Mouse (Mus musculus) adrenal gland (tissue): ENCODE data around the gene Fam162b.

ENCODE experiments used
- intact Hi-C: fragments of 180-260 bp; cut with DNase I; formaldehyde crosslinking; loops from one replicate; pipeline ENCODE4 v1.15.1; 2025
- long read RNA-seq, 2 experiments: library from polyadenylated mRNA; unstranded; transcript quantifications; one replicate each; pipeline ENCODE4 v2.0.0; 2020; ENCODE audit warnings: borderline replicate concordance in 1 of 2; ENCODE audit not compliant: insufficient replicate concordance in 1 of 2

The Fam162b gene
- long read RNA-seq, experiment 1, result 0 reads
- long read RNA-seq, experiment 2, result 0 reads

- intact Hi-C loops, result no loop called here
Measured at GRCm38 (mm10) chr10:51590139-51590574, at the start of gene Fam162b. Gene Fam162b (minus strand): TSS chr10:51590517.

- intact Hi-C loops, result no loop called here
Measured at GRCm38 (mm10) chr10:51631411-51632136, 41.3 kb upstream of the Fam162b start, which contains the start of gene Gprc6a. Gene Gprc6a (minus strand): TSS chr10:51631461.

- intact Hi-C loops, result no loop called here
Measured at GRCm38 (mm10) chr10:51621193-51621592, 30.9 kb upstream of the Fam162b start.

GRCm38 (mm10) chr10:51620126-51620525 is 29.8 kb upstream of the Fam162b start:
- intact Hi-C loops, result no loop called here

- intact Hi-C loops, result no loop called here
Measured at GRCm38 (mm10) chr10:51618538-51618937, 28.2 kb upstream of the Fam162b start.

GRCm38 (mm10) chr10:51614826-51615590 is 24.7 kb upstream of the Fam162b start:
- intact Hi-C loops, result no loop called here

GRCm38 (mm10) chr10:51613421-51613820 is 23.1 kb upstream of the Fam162b start:
- intact Hi-C loops, result no loop called here

- intact Hi-C loops, result no loop called here
Measured at GRCm38 (mm10) chr10:51611969-51612682, 21.8 kb upstream of the Fam162b start.

GRCm38 (mm10) chr10:51609741-51610425 is 19.6 kb upstream of the Fam162b start:
- intact Hi-C loops, result no loop called here

GRCm38 (mm10) chr10:51596928-51597635 is 6.8 kb upstream of the Fam162b start:
- intact Hi-C loops, result no loop called here

GRCm38 (mm10) chr10:51595001-51595931 is 4.9 kb upstream of the Fam162b start:
- intact Hi-C loops, result no loop called here

- intact Hi-C loops, result loop anchor here (1.0 kb wide), 1 partner anchor 65 kb away; no protein-coding TSS in a partner anchor
Measured at GRCm38 (mm10) chr10:51591574-51591973, 1.3 kb upstream of the Fam162b start.

- intact Hi-C loops, result no loop called here
Measured at GRCm38 (mm10) chr10:51584919-51585318, 5.4 kb downstream of the Fam162b start.

- intact Hi-C loops, result no loop called here
Measured at GRCm38 (mm10) chr10:51584378-51584777, 5.9 kb downstream of the Fam162b start.

GRCm38 (mm10) chr10:51571225-51571996 is 18.9 kb downstream of the Fam162b start:
- intact Hi-C loops, result no loop called here

- intact Hi-C loops, result no loop called here
Measured at GRCm38 (mm10) chr10:51556005-51556404, 34.3 kb downstream of the Fam162b start.

GRCm38 (mm10) chr10:51553348-51554123 is 36.8 kb downstream of the Fam162b start:
- intact Hi-C loops, result loop anchor here (2.0 kb wide), 1 partner anchor 103 kb away; no protein-coding TSS in a partner anchor
